Mouse (Mus musculus) kidney, adult 2 months (tissue): ENCODE data around the gene Ubr7.

ENCODE experiments used
- CTCF ChIP-seq: fragments of 200-500 bp; conservative IDR thresholded peaks from 2 replicates; pipeline ENCODE4 v1.5.1; 2011; ENCODE audit warnings: low read depth, mild to moderate bottlenecking, control low read depth, low read length, moderate library complexity, mixed read lengths; ENCODE audit not compliant: insufficient read depth, insufficient read length
- POLR2A ChIP-seq: fragments of 200-500 bp; IDR thresholded peaks from one replicate; pipeline ENCODE4 v1.6.1; 2011; ENCODE audit warnings: low read depth, low read length, control low read depth

GRCm38 (mm10) chr12:102733381-102733780 is 24.4 kb upstream of the Ubr7 start:
- TF ChIP-seq POLR2A (no peak), CTCF (peak; percentile 78)
